Mouse (Mus musculus) adrenal gland, adult 18-20 months (tissue): ENCODE results near the gene Gm15737. TPM values are rescaled to one million over a fixed set of nuclear protein-coding genes. Genes with fewer than 3 reads are reported as not detected.

Experiments used
- total RNA-seq, 2 experiments: library from RNA; stranded (reverse); gene quantifications; 1 replicate in 1 of 2; 2 replicates in 1 of 2; pipeline ENCODE4 v1.2.3; 2021

Gene Gm15737
- total RNA-seq, 2 experiments from 2014 or later, result not detected

Other genes with a start within 250 kb of the Gm15737 start
- gene Prickle2, start 163.2 kb upstream of the Gm15737 start, total RNA-seq, result 1 to 10 TPM; 4.9 to 7.1 TPM
- gene A730049H05Rik, start 52.9 kb upstream of the Gm15737 start, total RNA-seq, result 1 to 10 TPM; 1.7 to 3.7 TPM
- gene Adamts9, start 74.1 kb downstream of the Gm15737 start, total RNA-seq, result 10 to 100 TPM; 24.9 to 37.1 TPM